Mouse (Mus musculus) embryo, embryonic 11 days (tissue): ENCODE measurements around the gene Nelfb.

Experiments used
- DNase-seq: peaks from one replicate; pipeline ENCODE4 v3.0.0-alpha.2; 2015

Nelfb gene

DNA sequence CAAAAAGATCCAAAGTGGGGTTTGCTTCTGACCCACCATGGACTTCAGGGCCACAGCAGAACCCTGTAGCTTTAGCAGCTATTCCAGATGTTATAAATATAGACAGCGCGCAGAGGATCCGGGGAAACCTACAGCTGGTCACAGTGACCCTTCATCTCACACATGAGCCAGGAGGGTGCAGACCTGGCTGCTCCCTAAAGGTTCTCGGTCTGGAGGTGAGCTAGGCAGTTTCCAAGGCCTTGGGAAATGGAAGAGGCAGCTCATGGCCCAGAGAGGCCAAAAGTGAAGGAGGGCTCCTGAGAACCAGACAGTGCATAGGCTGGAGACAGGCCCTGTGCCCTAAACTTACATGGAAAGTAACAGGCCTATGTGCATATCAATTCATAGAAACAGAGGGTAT, 37.5 kb downstream of the Nelfb start:
- no peak for DNase-seq

DNA sequence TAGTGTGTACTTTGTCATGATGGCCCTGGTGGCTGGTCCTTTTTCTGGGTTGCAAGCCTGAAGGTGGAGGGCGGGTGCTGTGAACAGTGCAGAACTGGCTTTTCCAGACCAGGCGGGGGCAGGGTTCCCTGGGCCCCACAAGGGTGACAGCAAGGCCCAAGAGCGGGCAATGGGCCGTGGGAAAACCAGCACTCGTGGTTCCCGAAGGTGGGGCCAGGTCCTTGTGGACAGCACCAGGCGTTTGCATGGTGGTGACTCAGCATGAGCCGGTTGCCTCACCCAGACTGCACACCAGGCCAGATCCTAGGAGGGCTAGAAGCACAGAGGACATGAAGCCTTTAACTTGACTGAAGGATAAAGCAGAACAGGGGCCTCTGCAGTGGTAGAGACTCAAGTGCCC, 38.7 kb downstream of the Nelfb start:
- DNase-seq: no peak

- DNase-seq: no peak
Observed at GRCm38 (mm10) chr2:25171769-25172153, 39.5 kb downstream of the Nelfb start.

DNA sequence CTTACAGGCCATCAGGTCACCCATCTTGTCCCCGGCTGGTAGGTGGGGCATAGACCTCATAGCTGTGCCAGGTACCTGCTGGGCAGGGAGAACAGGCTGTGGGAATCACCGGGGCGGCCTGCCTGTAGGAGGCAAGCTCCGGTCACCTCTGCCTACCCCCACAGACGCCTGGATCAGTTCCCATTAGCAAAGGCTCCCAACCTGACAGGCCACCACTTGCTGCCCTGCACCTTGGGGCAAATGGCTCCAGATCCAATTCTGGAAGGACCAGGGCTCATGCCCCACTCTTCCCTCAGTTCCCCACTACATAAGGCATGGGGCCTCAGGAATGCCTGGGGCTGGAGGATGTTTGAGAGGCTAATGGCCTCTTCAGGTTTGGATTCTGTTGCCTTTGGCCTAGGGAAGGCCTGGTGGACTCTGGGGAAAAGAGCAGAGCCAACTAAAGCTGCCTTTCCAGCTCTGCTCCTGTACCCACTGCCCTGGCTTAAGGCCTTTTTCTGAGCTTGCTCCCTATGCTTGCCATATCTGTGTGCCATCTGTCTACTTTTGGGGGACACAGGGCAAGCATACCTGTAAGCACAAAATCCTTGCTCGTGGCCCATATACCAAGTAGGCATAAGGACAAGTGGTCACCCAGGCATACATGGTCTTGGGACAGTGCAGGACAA, 40.1 kb downstream of the Nelfb start:
- DNase-seq: no peak

DNA sequence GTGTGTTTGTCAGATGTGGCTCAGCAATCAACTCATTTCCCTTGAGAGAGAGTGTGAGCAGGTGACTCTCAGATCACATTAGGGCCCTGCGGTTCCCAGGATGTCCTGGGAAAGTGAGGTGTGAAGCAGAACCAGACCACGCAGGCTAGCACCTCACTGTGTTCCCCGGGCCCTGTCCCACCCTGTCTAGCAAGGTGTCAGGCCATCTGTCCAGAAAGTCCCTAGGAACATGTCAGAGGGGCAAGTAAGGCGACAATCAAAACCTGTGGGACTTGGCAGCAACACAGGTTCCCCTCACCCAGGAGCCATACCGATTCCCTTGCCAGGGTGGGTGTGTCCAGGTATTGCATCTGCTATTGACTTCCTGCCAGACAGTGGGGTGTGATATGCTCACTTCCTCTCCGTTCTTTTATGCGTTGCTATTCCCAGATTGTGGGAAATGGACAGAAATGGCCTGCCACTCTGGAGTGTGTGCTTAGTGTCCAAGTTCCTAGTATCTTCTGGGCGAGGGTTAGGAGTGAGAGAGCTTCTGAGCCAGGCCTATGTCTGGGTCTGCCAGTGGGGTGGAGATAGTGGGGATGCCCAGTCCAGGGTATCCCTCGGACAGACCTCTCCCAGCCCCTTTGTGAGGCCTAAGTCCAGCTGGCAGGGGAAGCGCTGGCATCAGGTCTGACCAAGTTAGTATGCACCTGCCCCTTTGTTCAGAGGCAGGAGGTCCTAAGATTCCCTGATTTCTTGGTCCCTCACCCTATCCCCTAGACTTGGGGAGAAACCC, 40.8 kb downstream of the Nelfb start:
- no peak for DNase-seq

DNA sequence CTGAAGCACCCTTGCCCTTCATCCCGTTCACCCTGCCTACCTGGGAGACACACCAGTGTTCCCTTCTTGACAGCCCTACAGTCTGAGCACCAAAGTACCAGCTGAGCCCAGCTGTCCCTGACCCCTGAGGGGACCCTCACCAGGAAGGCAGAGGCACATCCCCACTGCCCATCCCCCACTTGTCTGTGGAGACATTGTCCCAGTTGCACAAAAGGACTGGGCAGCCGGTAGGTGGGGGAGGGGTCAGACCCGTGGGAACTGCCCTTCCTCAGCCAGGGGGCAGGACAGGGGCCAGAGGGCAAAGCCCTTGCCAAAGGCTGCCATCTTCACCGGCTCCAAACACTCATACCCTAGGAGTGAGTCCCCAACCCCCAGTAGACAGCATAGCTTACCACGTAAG, 41.5 kb downstream of the Nelfb start:
- peak; percentile 78 for DNase-seq

DNA sequence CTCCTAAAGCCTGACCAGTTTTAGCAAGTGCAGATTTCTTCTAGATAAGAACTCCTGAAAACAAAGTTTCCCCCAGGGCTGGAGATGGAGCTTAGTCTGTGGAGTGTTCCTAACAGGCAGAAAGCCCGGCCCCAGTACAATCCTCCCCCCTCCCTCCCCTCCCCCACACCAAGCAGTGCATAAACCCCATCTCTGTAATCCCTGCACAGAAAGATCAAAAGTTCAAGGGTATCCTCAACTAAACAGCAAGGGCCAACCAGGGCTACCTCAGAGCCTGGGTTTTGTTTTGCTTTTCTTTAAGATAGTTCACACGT, 42.7 kb downstream of the Nelfb start:
- DNase-seq: no peak

DNA sequence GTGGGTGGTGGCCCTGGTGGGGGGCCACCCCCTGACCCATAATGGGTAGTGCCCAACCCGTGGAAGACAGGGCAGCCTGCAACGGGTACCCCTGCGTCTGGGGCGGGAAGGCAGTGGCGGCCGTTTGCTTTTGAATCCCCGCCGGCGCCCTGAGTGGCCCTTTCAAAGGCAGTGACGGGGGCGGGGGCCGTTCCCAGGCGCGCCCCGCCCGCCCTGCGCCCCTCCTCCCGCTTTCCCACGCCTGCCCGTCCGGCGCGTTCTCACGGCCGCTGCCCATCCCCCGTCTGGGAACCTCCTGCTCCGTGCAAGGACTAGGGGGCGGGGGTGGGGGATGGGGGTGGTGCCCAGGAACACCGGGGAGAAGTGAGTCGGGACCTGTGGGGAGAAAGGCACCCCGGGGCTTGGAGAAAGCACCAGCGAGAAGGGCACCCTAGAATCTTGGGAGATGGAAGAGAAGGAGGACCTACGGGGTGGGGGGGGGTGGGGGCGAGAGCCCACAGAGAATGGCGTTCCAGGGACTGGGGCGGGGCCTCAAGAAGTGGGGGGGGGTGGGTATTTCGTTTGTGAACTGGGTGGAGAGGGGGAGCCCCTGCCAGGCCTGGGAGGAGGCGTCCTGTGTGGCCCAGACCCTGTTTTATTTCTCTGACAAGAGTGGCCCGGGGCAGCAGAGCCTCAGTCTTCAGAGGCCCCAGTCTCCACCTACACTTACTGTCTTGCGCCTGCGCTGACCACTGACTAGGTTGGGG, 43.2 kb downstream of the Nelfb start:
- DNase-seq: peak; percentile 91

DNA sequence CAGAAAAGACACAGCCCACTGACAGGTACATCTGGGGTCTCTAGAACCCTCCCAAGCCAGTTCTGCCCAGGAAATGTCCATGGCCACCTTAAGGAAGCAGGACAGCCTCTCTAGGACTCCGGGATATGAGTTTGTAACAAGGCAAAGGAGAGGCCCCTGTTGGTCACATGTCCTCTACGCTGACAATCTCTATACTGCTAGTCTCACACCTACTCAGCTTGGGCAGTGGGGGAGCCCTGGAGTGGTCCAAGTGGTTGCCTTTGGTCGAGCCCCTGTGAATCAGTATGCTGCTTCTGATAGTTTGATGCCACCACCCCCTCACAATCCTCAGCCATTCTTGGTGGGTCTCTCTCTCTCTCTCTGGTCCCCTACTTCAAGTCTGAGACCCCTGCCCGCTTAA, 43.8 kb downstream of the Nelfb start:
- DNase-seq: peak; percentile 49

GRCm38 (mm10) chr2:25157655-25158054, 53.6 kb downstream of the Nelfb start:
- peak; percentile 56 for DNase-seq

GRCm38 (mm10) chr2:25156990-25157389, 54.3 kb downstream of the Nelfb start:
- DNase-seq: peak; percentile 15

DNA sequence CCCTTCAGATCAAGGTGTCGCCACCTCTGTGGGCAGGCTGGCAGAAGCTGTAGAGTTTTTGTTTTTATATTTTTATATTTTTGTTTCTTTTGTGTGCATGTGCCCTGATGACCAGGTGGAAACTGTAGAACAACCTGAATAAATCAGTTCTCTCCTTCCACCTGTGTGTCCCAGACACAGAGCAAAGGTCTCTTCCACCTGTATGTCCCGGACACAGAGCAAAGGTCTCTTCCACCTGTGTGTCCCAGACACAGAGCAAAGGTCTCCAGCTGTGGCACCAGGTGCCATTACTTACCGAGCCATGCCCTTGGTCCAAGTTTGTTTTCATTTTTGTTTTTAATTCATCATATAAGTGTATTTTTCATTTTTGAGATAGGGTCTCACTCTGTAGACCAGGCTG, 55.1 kb downstream of the Nelfb start:
- no peak for DNase-seq

GRCm38 (mm10) chr2:25151280-25151956, 59.9 kb downstream of the Nelfb start:
- no peak for DNase-seq
